9 mouse cellular contexts compared by ENCODE assay signal in genomic region chr1:135280646-135281045, GRCm38 (mm10). TPM values are rescaled to one million over a fixed set of nuclear protein-coding genes. Genes with fewer than 3 reads are reported as not detected.
DNase-seq lines count a peak whose midpoint lies in the region; ATAC-seq lines count a peak whose summit lies in the region.
"Had no signal": no experiment of that assay in that cellular context is flagged by ENCODE, and none has a peak within 500 bp of the region (broad histone marks: within the 10 kb centered on the region; RNA-seq: fewer than 3 reads in every experiment).

No protein-coding gene starts in this region.

- H3K9ac ChIP-seq in hindbrain, embryonic 15.5 days, result no peak overlapping the region
- no peak overlapping the region for H3K9ac ChIP-seq in hindbrain, embryonic 11.5 days (ENCODE audit: low read depth, low read length)
- H3K9ac ChIP-seq in lung, embryonic 16.5 days (ENCODE audit: low read length), result no peak overlapping the region
- H3K9ac ChIP-seq in forebrain, embryonic 15.5 days (replicated peaks), result no peak overlapping the region

- H3K4me2 ChIP-seq in hindbrain, embryonic 15.5 days, result 0 out of 2 replicates have a peak overlapping the region, but pooled peaks have one; percentile 16
- no peak overlapping the region for H3K4me2 ChIP-seq in hindbrain, embryonic 11.5 days (replicated peaks; ENCODE audit: low read depth, low read length)
- H3K4me2 ChIP-seq in lung, embryonic 16.5 days (ENCODE audit: low read depth, low read length), result no peak overlapping the region
- no peak overlapping the region for H3K4me2 ChIP-seq in forebrain, embryonic 15.5 days (replicated peaks)

- peaks cover 32% of the 10 kb centered on the region for H3K36me3 ChIP-seq in hindbrain, embryonic 15.5 days
- no peaks in the 10 kb centered on the region for H3K36me3 ChIP-seq in hindbrain, embryonic 11.5 days (ENCODE audit: control insufficient read depth, insufficient read depth, low read length)
- H3K36me3 ChIP-seq in lung, embryonic 16.5 days (ENCODE audit: control insufficient read depth, insufficient read depth, low read length), result peaks cover 28% of the 10 kb centered on the region
- H3K36me3 ChIP-seq in forebrain, embryonic 15.5 days, result peaks cover 23% of the 10 kb centered on the region
- H3K36me3 ChIP-seq: G1E had no signal

- no peak overlapping the region for H3K4me3 ChIP-seq in hindbrain, embryonic 15.5 days
- H3K4me3 ChIP-seq in hindbrain, embryonic 11.5 days (ENCODE audit: low read depth, low read length), result no peak overlapping the region
- no peak overlapping the region for H3K4me3 ChIP-seq in lung, embryonic 16.5 days (ENCODE audit: low read length)
- H3K4me3 ChIP-seq in forebrain, embryonic 15.5 days, result no peak overlapping the region

- no peak overlapping the region for H3K27ac ChIP-seq in hindbrain, embryonic 15.5 days (replicated peaks)
- no peak overlapping the region for H3K27ac ChIP-seq in hindbrain, embryonic 11.5 days (ENCODE audit: low read depth, low read length)
- H3K27ac ChIP-seq in lung, embryonic 16.5 days (ENCODE audit: low read length), result no peak overlapping the region
- no peak overlapping the region for H3K27ac ChIP-seq in forebrain, embryonic 15.5 days (replicated peaks)

- no peaks in the 10 kb centered on the region for H3K9me3 ChIP-seq in hindbrain, embryonic 15.5 days
- H3K9me3 ChIP-seq in hindbrain, embryonic 11.5 days (ENCODE audit: control insufficient read depth, low read length), result no peaks in the 10 kb centered on the region
- no peaks in the 10 kb centered on the region for H3K9me3 ChIP-seq in lung, embryonic 16.5 days (ENCODE audit: control insufficient read depth, low read length)
- H3K9me3 ChIP-seq in forebrain, embryonic 15.5 days, result no peaks in the 10 kb centered on the region

- no peaks in the 10 kb centered on the region for H3K27me3 ChIP-seq in hindbrain, embryonic 15.5 days
- H3K27me3 ChIP-seq in hindbrain, embryonic 11.5 days (ENCODE audit: control insufficient read depth, insufficient read depth, low read length), result no peaks in the 10 kb centered on the region
- H3K27me3 ChIP-seq in lung, embryonic 16.5 days (ENCODE audit: control insufficient read depth, insufficient read depth, low read depth, low read length), result no peaks in the 10 kb centered on the region
- no peaks in the 10 kb centered on the region for H3K27me3 ChIP-seq in forebrain, embryonic 15.5 days

- no peak for DNase-seq in hindbrain, embryonic 11.5 days (ENCODE audit: low spot score)
- peak; percentile 65 to 72 for DNase-seq in adrenal gland, adult 18-20 months (ENCODE audit: low spot score in 2 of 2)
- peak; percentile 50 to 54 for DNase-seq in frontal cortex, postnatal 36 days (ENCODE audit: low spot score in 2 of 2)
- peak; percentile 78 for DNase-seq in kidney, postnatal 14 days
- peak; percentile 64 for DNase-seq in testis, postnatal 14 days (ENCODE audit: low spot score)

- ATAC-seq in hindbrain, embryonic 15.5 days (ENCODE audit: low FRiP score, low read depth), result no peak
- no peak for ATAC-seq in hindbrain, embryonic 11.5 days (ENCODE audit: low FRiP score)
- ATAC-seq in lung, embryonic 16.5 days (ENCODE audit: low read depth), result peak; percentile 56; the same call in 1 of the 2 replicates
- no peak for ATAC-seq in forebrain, embryonic 15.5 days (replicated peaks)

- 64% methylated on average over 9 of the region's 9 CpGs for WGBS in hindbrain, embryonic 15.5 days
- WGBS in hindbrain, embryonic 11.5 days, result 85% methylated on average over 9 of the region's 9 CpGs
- 38% methylated on average over 9 of the region's 9 CpGs for WGBS in lung, embryonic 16.5 days
- WGBS in forebrain, embryonic 15.5 days, result 53% methylated on average over 9 of the region's 9 CpGs

- peaks cover 36% of the 10 kb centered on the region for H3K4me1 ChIP-seq in hindbrain, embryonic 15.5 days (replicated peaks)
- H3K4me1 ChIP-seq in hindbrain, embryonic 11.5 days (replicated peaks; ENCODE audit: control insufficient read depth, insufficient read depth, low read length), result no peaks in the 10 kb centered on the region; the same call in 1 of the 2 replicates
- H3K4me1 ChIP-seq in lung, embryonic 16.5 days (replicated peaks; ENCODE audit: control insufficient read depth, insufficient read depth, low read length), result peaks cover 18% of the 10 kb centered on the region
- peaks cover 30% of the 10 kb centered on the region for H3K4me1 ChIP-seq in forebrain, embryonic 15.5 days

RNA-seq across cellular contexts. Expression of gene Rnpep, which starts 3.2 kb away (rescaled TPM):
- 102 and 106 TPM in 2 replicates for polyA plus RNA-seq in hindbrain, embryonic 15.5 days (2015; fragmentation: Nextera tagmentation; extraction: Ambion mirVana)
- polyA plus RNA-seq in hindbrain, embryonic 11.5 days (2014; fragmentation: Nextera tagmentation; extraction: Ambion mirVana), result 96.8 and 104 TPM in 2 replicates
- total RNA-seq in adrenal gland, adult 18-20 months (2021), result 10 to 100 TPM; 45.2 to 51.1 TPM
- polyA plus RNA-seq in lung, embryonic 16.5 days (2015; fragmentation: Nextera tagmentation; extraction: Ambion mirVana), result 96.0 and 108 TPM in 2 replicates
- polyA plus RNA-seq in forebrain, embryonic 15.5 days (2015; fragmentation: Nextera tagmentation; extraction: Ambion mirVana), result 96.0 and 98.8 TPM in 2 replicates

RNA-seq across cellular contexts. Expression of gene Elf3, which starts 22.3 kb away (rescaled TPM):
- polyA plus RNA-seq in hindbrain, embryonic 15.5 days (2015; fragmentation: Nextera tagmentation; extraction: Ambion mirVana), result 0.45 and 0.62 TPM in 2 replicates
- polyA plus RNA-seq in hindbrain, embryonic 11.5 days (2014; fragmentation: Nextera tagmentation; extraction: Ambion mirVana), result 0.73 and 2.0 TPM in 2 replicates
- total RNA-seq in adrenal gland, adult 18-20 months (2021), result under 1 TPM in 1 of 2 experiments, not detected in 1; 0.19 TPM
- 32.9 and 35.7 TPM in 2 replicates for polyA plus RNA-seq in lung, embryonic 16.5 days (2015; fragmentation: Nextera tagmentation; extraction: Ambion mirVana)
- 0.28 and 0.43 TPM in 2 replicates for polyA plus RNA-seq in forebrain, embryonic 15.5 days (2015; fragmentation: Nextera tagmentation; extraction: Ambion mirVana)
- total RNA-seq: G1E had no signal
- polyA plus RNA-seq: G1E had no signal

RNA-seq across cellular contexts. Expression of gene Timm17a, which starts 32.9 kb away (rescaled TPM):
- 159 and 171 TPM in 2 replicates for polyA plus RNA-seq in hindbrain, embryonic 15.5 days (2015; fragmentation: Nextera tagmentation; extraction: Ambion mirVana)
- 169 and 175 TPM in 2 replicates for polyA plus RNA-seq in hindbrain, embryonic 11.5 days (2014; fragmentation: Nextera tagmentation; extraction: Ambion mirVana)
- total RNA-seq in adrenal gland, adult 18-20 months (2021), result 100 to 1,000 TPM; 184 to 263 TPM
- polyA plus RNA-seq in lung, embryonic 16.5 days (2015; fragmentation: Nextera tagmentation; extraction: Ambion mirVana), result 185 and 187 TPM in 2 replicates
- polyA plus RNA-seq in forebrain, embryonic 15.5 days (2015; fragmentation: Nextera tagmentation; extraction: Ambion mirVana), result 141 and 151 TPM in 2 replicates

RNA-seq across cellular contexts. Expression of gene Lmod1, which starts 44.0 kb away (rescaled TPM):
- polyA plus RNA-seq in hindbrain, embryonic 15.5 days (2015; fragmentation: Nextera tagmentation; extraction: Ambion mirVana), result 0.35 and 0.47 TPM in 2 replicates
- polyA plus RNA-seq in hindbrain, embryonic 11.5 days (2014; fragmentation: Nextera tagmentation; extraction: Ambion mirVana), result 0.32 and 0.45 TPM in 2 replicates
- total RNA-seq in adrenal gland, adult 18-20 months (2021), result 1 to 10 TPM; 2.4 to 3.4 TPM
- 3.9 and 4.1 TPM in 2 replicates for polyA plus RNA-seq in lung, embryonic 16.5 days (2015; fragmentation: Nextera tagmentation; extraction: Ambion mirVana)
- 0.27 and 0.42 TPM in 2 replicates for polyA plus RNA-seq in forebrain, embryonic 15.5 days (2015; fragmentation: Nextera tagmentation; extraction: Ambion mirVana)
- polyA plus RNA-seq: G1E had no signal

Comparison
In these comparisons a context has a peak if more than half of its experiments do, and no peak if none do; other contexts are left out.
1. RNA of gene Elf3, which starts 22.3 kb away (polyA plus RNA-seq): 32.9 to 35.7 TPM in lung, embryonic 16.5 days; 0.73 to 2.0 TPM in hindbrain, embryonic 11.5 days, 0.45 to 0.62 TPM in hindbrain, embryonic 15.5 days and 0.28 to 0.43 TPM in forebrain, embryonic 15.5 days; every median in the first group is over 10 times any median in the second.